Mouse (Mus musculus) lung, postnatal 0 days (tissue): ENCODE data around the gene Nppa.

Experiments used
- CTCF ChIP-seq: IDR thresholded peaks from 2 replicates; pipeline ENCODE4 v1.5.1; 2016; ENCODE audit warnings: antibody characterized with exemption, mild to moderate bottlenecking
- EP300 ChIP-seq: IDR thresholded peaks from 2 replicates; pipeline ENCODE4 v1.6.1; 2016; ENCODE audit warnings: antibody characterized with exemption, mild to moderate bottlenecking, control low read depth

GRCm38 (mm10) chr4:148012216-148012615 is 11.7 kb downstream of the Nppa start:
- TF ChIP-seq CTCF: no peak
- no peak for TF ChIP-seq EP300
